Mouse (Mus musculus) intestine, embryonic 15.5 days (tissue): ENCODE data around the gene Ciao2b. TPM values are rescaled to one million over a fixed set of nuclear protein-coding genes. Genes with fewer than 3 reads are reported as not detected.

Experiments used
- ATAC-seq: fragments of 200-750 bp; cut with Nextera tagmentation; 2 replicates; pipeline ENCODE4 v1.8.0; 2017; ENCODE audit warnings: moderate TSS enrichment, moderate library complexity
- H3K27ac ChIP-seq: fragments of 300-500 bp; sonication (generic); 2 replicates; pipeline ENCODE4 v1.5.1; 2015; ENCODE audit warnings: mild to moderate bottlenecking, inconsistent platforms
- H3K27me3 ChIP-seq: fragments of 300-500 bp; sonication (generic); replicated peaks from 2 replicates; pipeline ENCODE4 v1.6.1; 2015; ENCODE audit warnings: inconsistent platforms
- H3K36me3 ChIP-seq: fragments of 300-500 bp; sonication (generic); 2 replicates; pipeline ENCODE4 v1.6.1; 2015; ENCODE audit warnings: inconsistent platforms
- H3K4me1 ChIP-seq: fragments of 300-500 bp; sonication (generic); replicated peaks from 2 replicates; pipeline ENCODE4 v1.6.1; 2015; ENCODE audit warnings: inconsistent platforms
- H3K4me2 ChIP-seq: fragments of 300-500 bp; sonication (generic); replicated peaks from 2 replicates; pipeline ENCODE4 v1.6.1; 2015; ENCODE audit warnings: mild to moderate bottlenecking, inconsistent platforms
- H3K4me3 ChIP-seq: fragments of 300-500 bp; sonication (generic); replicated peaks from 2 replicates; pipeline ENCODE4 v1.5.1; 2015; ENCODE audit warnings: inconsistent platforms
- H3K9ac ChIP-seq: fragments of 300-500 bp; sonication (generic); 2 replicates; pipeline ENCODE4 v1.6.1; 2015; ENCODE audit warnings: inconsistent platforms
- H3K9me3 ChIP-seq: fragments of 300-500 bp; sonication (generic); 2 replicates; pipeline ENCODE4 v1.6.1; 2016; ENCODE audit warnings: inconsistent platforms
- WGBS: fragments of 180-500 bp; shearing (Covaris S2); methylation state at CpG from one replicate; pipeline ENCODE4 v1.1.7; 2015; 5-methylcytosine and 5-hydroxymethylcytosine counted together
- polyA plus RNA-seq: library from polyadenylated mRNA; unstranded; fragments of >200 nt; fragmentation: Nextera tagmentation; extraction: Ambion mirVana; gene quantifications from 2 replicates; pipeline ENCODE4 v1.2.1, GENCODE M21; 2015

Gene Ciao2b
- polyA plus RNA-seq, 1 experiment from 2014 or later, result 93.2 TPM

GRCm38 (mm10) chr8:104594611-104595362 is 47.0 kb downstream of the Ciao2b start:
- Histone ChIP-seq H3K36me3 (peaks cover 14% of the 10 kb centered on the region), H3K9me3 (no peaks in the 10 kb centered on the region), H3K27ac (no peak overlapping the region), H3K9ac (no peak overlapping the region), H3K4me2 (no peak overlapping the region), H3K4me1 (0 out of 2 replicates have a peak, but pooled peaks cover 7% of the 10 kb centered on the region), H3K27me3 (no peaks in the 10 kb centered on the region), H3K4me3 (no peak overlapping the region)
- ATAC-seq, result no peak
- 95% methylated on average over 19 of the region's 19 CpGs for WGBS

DNA sequence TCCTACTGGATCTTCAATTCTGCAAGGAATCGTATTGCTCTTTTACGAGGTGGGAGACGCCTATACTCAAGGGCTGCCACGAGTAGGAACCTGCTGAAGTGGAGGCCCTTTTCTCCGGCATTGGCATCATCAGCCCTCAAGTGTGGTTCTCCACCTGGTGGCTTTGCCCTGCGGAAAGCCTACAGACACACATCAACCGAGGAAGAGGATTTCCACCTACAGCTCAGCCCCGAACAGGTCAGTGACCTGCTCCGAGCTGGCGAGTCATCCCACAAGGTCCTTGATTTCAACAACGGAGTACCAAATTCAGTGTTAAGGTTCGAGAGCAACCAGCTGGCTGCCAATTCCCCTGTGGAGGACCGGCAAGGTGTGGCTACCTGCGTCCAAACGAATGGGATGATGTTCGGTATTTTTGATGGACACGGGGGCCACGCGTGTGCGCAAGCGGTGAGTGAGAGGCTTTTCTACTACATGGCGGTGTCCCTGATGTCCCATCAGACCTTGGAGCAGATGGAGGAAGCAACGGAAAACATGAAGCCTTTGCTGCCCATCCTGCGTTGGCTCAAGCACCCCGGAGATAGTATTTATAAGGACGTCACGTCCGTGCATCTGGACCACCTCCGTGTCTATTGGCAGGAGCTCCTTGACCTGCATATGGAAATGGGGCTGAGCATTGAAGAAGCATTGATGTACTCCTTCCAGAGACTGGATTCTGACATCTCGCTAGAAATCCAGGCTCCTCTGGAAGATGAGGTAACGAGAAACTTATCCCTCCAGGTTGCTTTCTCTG is 48.0 kb downstream of the Ciao2b start:
- WGBS, result 93% methylated on average over 31 of the region's 31 CpGs
- H3K9me3 ChIP-seq, result no peaks in the 10 kb centered on the region
- ATAC-seq, result no peak
- H3K4me1 ChIP-seq, result 0 out of 2 replicates have a peak, but pooled peaks cover 7% of the 10 kb centered on the region
- no peaks in the 10 kb centered on the region for H3K27me3 ChIP-seq
- H3K36me3 ChIP-seq, result peaks cover 14% of the 10 kb centered on the region
- H3K27ac ChIP-seq, result no peak overlapping the region
- no peak overlapping the region for H3K4me2 ChIP-seq
- H3K4me3 ChIP-seq, result no peak overlapping the region
- no peak overlapping the region for H3K9ac ChIP-seq

DNA sequence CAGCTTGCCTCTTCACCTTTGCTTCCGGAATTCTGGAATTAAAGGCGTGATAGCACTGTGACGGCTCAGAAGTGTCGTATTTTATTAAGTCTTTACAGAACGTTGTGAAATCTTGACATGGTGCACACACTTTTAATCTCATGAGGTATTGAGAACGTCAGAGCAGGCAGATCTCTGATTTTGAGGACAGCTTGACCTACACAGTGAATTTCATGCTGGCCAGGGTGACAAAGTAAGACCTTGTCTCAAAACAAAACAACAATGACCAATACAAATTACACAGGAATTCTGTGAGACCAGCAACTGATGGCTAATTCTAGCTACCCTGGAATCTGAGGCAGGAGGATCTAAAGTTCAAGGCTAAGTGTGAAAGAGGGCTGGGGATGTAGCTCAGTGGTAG is 49.2 kb downstream of the Ciao2b start:
- peak overlapping the region; percentile 77; the same call in 1 of the 2 replicates for H3K4me3 ChIP-seq
- H3K27me3 ChIP-seq, result no peaks in the 10 kb centered on the region
- peaks cover 14% of the 10 kb centered on the region for H3K36me3 ChIP-seq
- no peak overlapping the region for H3K9ac ChIP-seq
- peak overlapping the region; percentile 89 for H3K4me2 ChIP-seq
- 0 out of 2 replicates have a peak, but pooled peaks cover 4% of the 10 kb centered on the region for H3K4me1 ChIP-seq
- no peaks in the 10 kb centered on the region for H3K9me3 ChIP-seq
- 59% methylated on average over 6 of the region's 6 CpGs for WGBS
- no peak overlapping the region for H3K27ac ChIP-seq
- no peak for ATAC-seq

GRCm38 (mm10) chr8:104591856-104592255 is 49.9 kb downstream of the Ciao2b start:
- ATAC-seq, result peak; percentile 18; the same call in 1 of the 2 replicates
- peak overlapping the region; percentile 77 for H3K4me3 ChIP-seq
- H3K4me2 ChIP-seq, result peak overlapping the region; percentile 89
- no peaks in the 10 kb centered on the region for H3K9me3 ChIP-seq
- 2% methylated on average over 9 of the region's 9 CpGs for WGBS
- H3K4me1 ChIP-seq, result 0 out of 2 replicates have a peak, but pooled peaks cover 3% of the 10 kb centered on the region
- peak overlapping the region; percentile 93 for H3K27ac ChIP-seq
- H3K9ac ChIP-seq, result peak overlapping the region; percentile 77
- peaks cover 14% of the 10 kb centered on the region for H3K36me3 ChIP-seq
- no peaks in the 10 kb centered on the region for H3K27me3 ChIP-seq

DNA sequence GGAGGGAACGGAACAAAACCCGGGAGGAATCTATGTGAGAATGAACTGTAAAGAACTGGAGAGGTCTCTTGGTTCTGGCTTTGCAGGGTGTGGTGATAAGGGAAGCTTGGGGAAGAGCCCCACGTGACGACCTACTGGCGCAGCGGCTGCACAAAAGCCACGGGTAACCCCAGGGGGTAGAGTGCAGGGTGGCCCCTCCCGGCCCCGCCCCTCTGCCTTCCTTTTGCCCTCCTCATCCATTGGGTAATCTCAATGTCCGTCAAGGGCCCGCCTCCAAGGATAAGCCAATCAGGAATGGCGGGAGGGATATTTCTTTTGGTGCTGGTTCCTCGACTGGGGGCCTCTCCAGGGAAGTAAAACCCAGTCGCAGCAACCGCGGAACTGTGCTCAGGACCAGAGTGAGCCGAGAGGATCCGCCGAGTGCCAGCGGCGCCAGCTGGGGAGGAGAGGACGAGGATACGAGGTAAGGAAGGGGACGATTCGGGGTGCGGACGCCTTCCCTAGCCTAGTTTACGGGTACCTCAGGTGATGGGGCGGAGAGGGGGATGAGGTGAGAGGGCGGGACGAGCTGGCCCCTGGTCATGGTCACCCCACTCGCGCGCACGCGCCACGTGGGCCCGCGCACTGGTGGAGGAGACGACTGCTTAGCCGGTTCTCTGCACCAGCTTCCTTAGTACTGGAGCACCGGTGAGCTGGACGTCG is 50.5 kb downstream of the Ciao2b start, which contains the start of gene Pdp2:
TSS of gene Pdp2 (plus strand) at position 319 of the 702 bp plus-strand sequence.
- ATAC-seq, result peak; percentile 99
- H3K9ac ChIP-seq, result peak within 1 kb of the TSS; percentile 77
- peak within 1 kb of the TSS; percentile 77 for H3K4me3 ChIP-seq
- WGBS, result under 1% methylated on average over 44 of the region's 44 CpGs
- H3K9me3 ChIP-seq, result no peaks in the 10 kb centered on the region
- H3K4me1 ChIP-seq, result 0 out of 2 replicates have a peak, but pooled peaks cover 3% of the 10 kb centered on the region
- H3K27ac ChIP-seq, result peak within 1 kb of the TSS; percentile 93
- H3K27me3 ChIP-seq, result no peaks in the 10 kb centered on the region
- H3K36me3 ChIP-seq, result peaks cover 14% of the 10 kb centered on the region
- H3K4me2 ChIP-seq, result peak within 1 kb of the TSS; percentile 89

DNA sequence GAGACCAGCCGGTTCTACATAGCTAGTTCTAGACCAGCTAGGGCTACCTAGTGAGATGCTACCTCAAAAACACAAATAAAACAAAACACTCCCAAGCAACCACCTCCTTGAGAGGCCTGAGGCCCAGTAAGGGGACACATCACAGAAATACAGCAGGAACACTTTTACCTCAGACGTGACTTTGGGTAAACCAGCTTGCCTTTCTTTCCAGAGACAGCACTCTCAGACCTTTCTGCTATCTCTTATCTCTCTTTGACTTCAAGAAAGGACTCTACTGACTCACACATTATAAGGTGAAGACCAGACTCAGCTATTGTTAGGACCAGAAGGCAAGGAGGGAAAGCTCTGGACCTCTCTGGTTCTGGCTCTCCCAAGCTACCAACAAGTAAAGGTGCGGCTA is 51.5 kb downstream of the Ciao2b start:
- Histone ChIP-seq H3K9ac (no peak overlapping the region), H3K4me2 (no peak overlapping the region), H3K9me3 (no peaks in the 10 kb centered on the region), H3K4me1 (0 out of 2 replicates have a peak, but pooled peaks cover 3% of the 10 kb centered on the region), H3K4me3 (no peak overlapping the region), H3K27me3 (no peaks in the 10 kb centered on the region), H3K27ac (no peak overlapping the region), H3K36me3 (peaks cover 14% of the 10 kb centered on the region)
- ATAC-seq, result no peak
- WGBS, result 94% methylated on average over 3 of the region's 3 CpGs

Other genes with a start within 250 kb of the Ciao2b start
- gene Cmtm4, start 246.2 kb downstream of the Ciao2b start, polyA plus RNA-seq, result 6.3 and 6.9 TPM in 2 replicates
- 46.0 and 46.1 TPM in 2 replicates for gene Dync1li2, start 198.9 kb downstream of the Ciao2b start, polyA plus RNA-seq
- gene Terb1, start 132.1 kb downstream of the Ciao2b start, polyA plus RNA-seq, result 0.15 and 0.41 TPM in 2 replicates
- gene Nae1, start 107.3 kb downstream of the Ciao2b start, polyA plus RNA-seq, result 73.7 and 83.5 TPM in 2 replicates
- gene Car7, start 107.3 kb downstream of the Ciao2b start, polyA plus RNA-seq, result 1.0 and 1.1 TPM in 2 replicates
- 16.1 and 17.0 TPM in 2 replicates for gene Pdp2, start 50.5 kb downstream of the Ciao2b start, polyA plus RNA-seq
- gene Cdh16, start 17.6 kb downstream of the Ciao2b start, polyA plus RNA-seq, result 0.56 and 0.79 TPM in 2 replicates
- 4.6 and 4.8 TPM in 2 replicates for gene Rrad, start 10.6 kb downstream of the Ciao2b start, polyA plus RNA-seq
- gene Ces2a, start 92.0 kb upstream of the Ciao2b start, polyA plus RNA-seq, result 5.1 and 5.4 TPM in 2 replicates
- gene Ces2b, start 189.6 kb upstream of the Ciao2b start, polyA plus RNA-seq, result 0.41 and 0.51 TPM in 2 replicates
- gene Ces2c, start 205.1 kb upstream of the Ciao2b start, polyA plus RNA-seq, result 1.1 and 1.6 TPM in 2 replicates